In genomic region chr6:72981851-72982250, GRCm38 (mm10) we compare ENCODE assay signal across 9 mouse cellular contexts. TPM values are rescaled to one million over a fixed set of nuclear protein-coding genes. Genes with fewer than 3 reads are reported as not detected.
DNase-seq lines count a peak whose midpoint lies in the region; ATAC-seq lines count a peak whose summit lies in the region.
"Had no signal": no experiment of that assay in that cellular context is flagged by ENCODE, and none has a peak within 500 bp of the region (broad histone marks: within the 10 kb centered on the region; RNA-seq: fewer than 3 reads in every experiment).

No protein-coding gene starts in this region.

- H3K4me1 ChIP-seq in kidney, embryonic 15.5 days: peaks cover 17% of the 10 kb centered on the region
- no peaks in the 10 kb centered on the region for H3K4me1 ChIP-seq in midbrain, embryonic 13.5 days (replicated peaks)
- H3K4me1 ChIP-seq: midbrain, embryonic 12.5 days had no signal

- H3K9ac ChIP-seq in kidney, embryonic 15.5 days: no peak overlapping the region
- no peak overlapping the region for H3K9ac ChIP-seq in midbrain, embryonic 13.5 days (replicated peaks)
- H3K9ac ChIP-seq: midbrain, embryonic 12.5 days had no signal

- H3K27ac ChIP-seq in kidney, embryonic 15.5 days: peak overlapping the region; percentile 84
- H3K27ac ChIP-seq in midbrain, embryonic 13.5 days: no peak overlapping the region
- H3K27ac ChIP-seq: midbrain, embryonic 12.5 days had no signal

- no peak overlapping the region for H3K4me2 ChIP-seq in kidney, embryonic 15.5 days
- no peak overlapping the region for H3K4me2 ChIP-seq in midbrain, embryonic 13.5 days (replicated peaks)
- H3K4me2 ChIP-seq: midbrain, embryonic 12.5 days had no signal

- H3K36me3 ChIP-seq in kidney, embryonic 15.5 days: no peaks in the 10 kb centered on the region
- no peaks in the 10 kb centered on the region for H3K36me3 ChIP-seq in midbrain, embryonic 13.5 days
- H3K36me3 ChIP-seq: midbrain, embryonic 12.5 days had no signal

- H3K27me3 ChIP-seq in kidney, embryonic 15.5 days: no peaks in the 10 kb centered on the region
- no peaks in the 10 kb centered on the region for H3K27me3 ChIP-seq in midbrain, embryonic 13.5 days
- H3K27me3 ChIP-seq: midbrain, embryonic 12.5 days had no signal

- H3K4me3 ChIP-seq in kidney, embryonic 15.5 days (replicated peaks): no peak overlapping the region
- no peak overlapping the region for H3K4me3 ChIP-seq in midbrain, embryonic 13.5 days (replicated peaks)
- H3K4me3 ChIP-seq: midbrain, embryonic 12.5 days had no signal

- no peak for DNase-seq in kidney, adult 11 months
- peak; percentile 30 to 41 for DNase-seq in heart, postnatal 10 days
- DNase-seq in lung, postnatal 10 days: peak; percentile 38
- DNase-seq in left cerebral cortex, adult 9 months (ENCODE audit: low spot score in 2 of 2): no peak
- no peak for DNase-seq in urinary bladder, postnatal 14 days (ENCODE audit: low spot score)

- ATAC-seq in kidney, embryonic 15.5 days (replicated peaks; ENCODE audit: low FRiP score): no peak
- ATAC-seq in activated CD4-positive, CD25-positive, alpha-beta regulatory T cell, adult 4 months: peak; percentile 99
- ATAC-seq in midbrain, embryonic 13.5 days: no peak

- intact Hi-C loops in heart, postnatal 10 days (cut with DNase I): loop anchor here (2.0 kb wide), 2 partner anchors 25 to 41 kb away; no protein-coding TSS in a partner anchor

- 42% methylated on average over 6 of the region's 6 CpGs for WGBS in kidney, embryonic 15.5 days
- 85% methylated on average over 6 of the region's 6 CpGs for WGBS in midbrain, embryonic 13.5 days

- no peaks in the 10 kb centered on the region for H3K9me3 ChIP-seq in kidney, embryonic 15.5 days (replicated peaks)
- H3K9me3 ChIP-seq in midbrain, embryonic 13.5 days: no peaks in the 10 kb centered on the region
- H3K9me3 ChIP-seq: midbrain, embryonic 12.5 days had no signal

RNA-seq across cellular contexts. Expression of gene Tmsb10, which starts 23.3 kb away (rescaled TPM):
- polyA plus RNA-seq in kidney, embryonic 15.5 days (2015; fragmentation: Nextera tagmentation; extraction: Ambion mirVana): 2,212 and 2,256 TPM in 2 replicates
- 1,000 to 10,000 TPM; 4,284 to 5,100 TPM for polyA plus RNA-seq in activated CD4-positive, CD25-positive, alpha-beta regulatory T cell, adult 4 months (2017; shearing (Covaris generic))
- total RNA-seq in heart, postnatal 10 days (2021): 100 to 1,000 TPM; 526 to 622 TPM
- 4,994 and 5,054 TPM in 2 replicates for polyA plus RNA-seq in midbrain, embryonic 13.5 days (2015; fragmentation: Nextera tagmentation; extraction: Ambion mirVana)

Comparison
In these comparisons a context has a peak if more than half of its experiments do, and no peak if none do; other contexts are left out.
1. DNase-seq: peak in heart, postnatal 10 days (2 of 2) and lung, postnatal 10 days (single experiment); none in kidney, adult 11 months (single experiment), left cerebral cortex, adult 9 months (0 of 2) and urinary bladder, postnatal 14 days (single experiment).